ENCODE assay signal across 11 mouse cellular contexts in the genomic region with DNA sequence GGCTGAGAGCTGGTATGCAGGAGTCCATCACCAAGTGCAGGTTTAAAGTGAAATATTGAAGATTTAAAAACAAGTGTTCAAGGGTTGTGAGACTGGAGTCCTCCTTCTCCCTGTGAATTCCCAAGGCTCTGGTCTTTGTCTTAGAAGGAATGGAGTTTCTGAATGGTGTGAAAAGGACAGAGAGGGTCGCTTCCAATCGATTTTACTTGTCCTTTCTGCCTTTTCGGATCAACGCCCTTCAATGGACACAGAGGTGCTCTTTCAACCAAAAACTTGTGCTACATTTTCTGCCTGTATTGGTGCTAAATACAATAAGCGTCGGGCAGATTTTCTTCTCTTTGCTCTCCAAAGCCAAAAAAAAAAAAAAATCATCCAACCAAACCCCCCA. TPM values are rescaled to one million over a fixed set of nuclear protein-coding genes. Genes with fewer than 3 reads are reported as not detected.
DNase-seq lines count a peak whose midpoint lies in the region; ATAC-seq and TF ChIP-seq lines count a peak whose summit lies in the region.
"Had no signal": no experiment of that assay in that cellular context is flagged by ENCODE, and none has a peak within 500 bp of the region (broad histone marks: within the 10 kb centered on the region; RNA-seq: fewer than 3 reads in every experiment).

No protein-coding gene starts in this region.

- H3K27ac ChIP-seq in forebrain, postnatal 0 days (ENCODE audit: low read depth, low read length) = peak overlapping the region; percentile 73
- peak overlapping the region; percentile 87 for H3K27ac ChIP-seq in midbrain, embryonic 12.5 days (replicated peaks)

- TF ChIP-seq CTCF in forebrain, postnatal 0 days (IDR thresholded peaks at IDR 0.05; ENCODE audit: low read depth) = no peak

- 14% methylated on average over 6 of the region's 6 CpGs for WGBS in forebrain, postnatal 0 days
- 7% methylated on average over 6 of the region's 6 CpGs for WGBS in midbrain, embryonic 12.5 days

- no peak overlapping the region for H3K9ac ChIP-seq in forebrain, postnatal 0 days
- peak overlapping the region; percentile 2; the same call in 1 of the 2 replicates for H3K9ac ChIP-seq in midbrain, embryonic 12.5 days (replicated peaks)

- peaks cover 74% of the 10 kb centered on the region for H3K27me3 ChIP-seq in forebrain, postnatal 0 days (ENCODE audit: insufficient read depth, low read length)
- H3K27me3 ChIP-seq in midbrain, embryonic 12.5 days = peaks cover 68% of the 10 kb centered on the region

- no peaks in the 10 kb centered on the region for H3K36me3 ChIP-seq in forebrain, postnatal 0 days (ENCODE audit: insufficient read depth)
- no peaks in the 10 kb centered on the region for H3K36me3 ChIP-seq in midbrain, embryonic 12.5 days

- no peak for ATAC-seq in forebrain, postnatal 0 days
- no peak for ATAC-seq in midbrain, embryonic 12.5 days (ENCODE audit: low FRiP score, low read depth)
- ATAC-seq in frontal cortex, adult (ENCODE audit: low TSS enrichment) = no peak
- ATAC-seq: CD4-positive, CD25-positive, alpha-beta regulatory T cell, adult 4 months had no signal

- DNase-seq in kidney, adult 9 months = peak; percentile 28
- DNase-seq in kidney, postnatal 25 days = no peak
- DNase-seq in embryo, embryonic 11 days = peak; percentile 37
- peak; percentile 26 for DNase-seq in forebrain, postnatal 0 days
- no peak for DNase-seq in ovary, postnatal 14 days (ENCODE audit: low spot score)
- no peak for DNase-seq in heart, postnatal 14 days
- DNase-seq: cerebellum, adult 8-10 months; layer of hippocampus, adult 9-11 months had no signal

- H3K9me3 ChIP-seq in forebrain, postnatal 0 days (ENCODE audit: low read length) = no peaks in the 10 kb centered on the region
- H3K9me3 ChIP-seq in midbrain, embryonic 12.5 days = no peaks in the 10 kb centered on the region

- intact Hi-C loops in heart, postnatal 14 days (cut with DNase I) = loop anchor here (5.0 to 10.0 kb wide), 7 partner anchors 447 to 1777 kb away; no protein-coding TSS in a partner anchor

- H3K4me3 ChIP-seq in forebrain, postnatal 0 days (ENCODE audit: low read depth, low read length) = no peak overlapping the region
- peak overlapping the region; percentile 53 for H3K4me3 ChIP-seq in midbrain, embryonic 12.5 days

- H3K4me1 ChIP-seq in forebrain, postnatal 0 days (ENCODE audit: insufficient read depth) = no peaks in the 10 kb centered on the region
- H3K4me1 ChIP-seq in midbrain, embryonic 12.5 days = peaks cover 27% of the 10 kb centered on the region

- peak overlapping the region; percentile 41 for H3K4me2 ChIP-seq in forebrain, postnatal 0 days (ENCODE audit: low read depth)
- H3K4me2 ChIP-seq in midbrain, embryonic 12.5 days (replicated peaks) = peak overlapping the region; percentile 60

RNA-seq across cellular contexts. Expression of gene Nr2f2, which starts 1.7 kb away (rescaled TPM):
- total RNA-seq in forebrain, postnatal 0 days (2014; rRNA removed) = 23.7 and 49.9 TPM in 2 replicates
- polyA plus RNA-seq in forebrain, postnatal 0 days (2015; fragmentation: Nextera tagmentation; extraction: Ambion mirVana) = 46.4 and 92.8 TPM in 2 replicates
- polyA plus RNA-seq in midbrain, embryonic 12.5 days (2016; fragmentation: Nextera tagmentation; extraction: Ambion mirVana) = 105 and 143 TPM in 2 replicates
- total RNA-seq in heart, postnatal 14 days (2021) = 10 to 100 TPM; 24.8 to 26.9 TPM
- polyA plus RNA-seq: CD4-positive, CD25-positive, alpha-beta regulatory T cell, adult 4 months had no signal

Comparison
In these comparisons a context has a peak if more than half of its experiments do, and no peak if none do; other contexts are left out.
1. DNase-seq: peak in kidney, adult 9 months (single experiment), embryo, embryonic 11 days (single experiment) and forebrain, postnatal 0 days (single experiment); none in kidney, postnatal 25 days (0 of 2), ovary, postnatal 14 days (single experiment) and heart, postnatal 14 days (0 of 2).